ENCODE assay signal across 14 mouse cellular contexts in the genomic region with DNA sequence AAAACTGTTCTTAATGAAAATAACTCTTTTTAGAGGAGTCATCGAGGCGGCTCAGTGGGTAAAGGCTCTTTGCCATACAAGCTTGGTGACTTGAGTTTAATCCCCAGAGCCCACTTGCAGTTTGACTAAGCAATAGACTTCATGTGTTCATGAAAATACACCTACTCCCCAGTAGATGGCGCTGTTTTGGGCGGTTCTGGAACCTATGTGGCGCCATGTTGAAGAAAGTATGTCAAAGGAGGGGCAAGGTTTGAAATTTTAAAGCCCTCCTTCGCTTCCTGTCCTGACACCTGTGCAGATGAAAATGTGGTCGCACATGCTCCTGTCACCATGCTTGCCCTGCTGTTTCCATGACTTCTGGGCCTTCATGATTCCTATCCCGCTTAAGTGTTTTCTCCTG. TPM values are rescaled to one million over a fixed set of nuclear protein-coding genes. Genes with fewer than 3 reads are reported as not detected.
DNase-seq lines count a peak whose midpoint lies in the region; ATAC-seq and TF ChIP-seq lines count a peak whose summit lies in the region.
"Had no signal": no experiment of that assay in that cellular context is flagged by ENCODE, and none has a peak within 500 bp of the region (broad histone marks: within the 10 kb centered on the region; RNA-seq: fewer than 3 reads in every experiment).

No protein-coding gene starts in this region.

- intact Hi-C loops in heart, postnatal 10 days (cut with DNase I): no loop called here

- H3K9me3 ChIP-seq in forebrain, postnatal 0 days (ENCODE audit: low read length): no peaks in the 10 kb centered on the region
- H3K9me3 ChIP-seq in forebrain, embryonic 13.5 days (replicated peaks): no peaks in the 10 kb centered on the region
- no peaks in the 10 kb centered on the region for H3K9me3 ChIP-seq in ES-E14 (ENCODE audit: control insufficient read depth, insufficient read depth, low read depth, low read length)
- H3K9me3 ChIP-seq: hindbrain, embryonic 13.5 days; limb, embryonic 10.5 days had no signal

- in situ Hi-C loops in ES-E14 (cut with MboI; ENCODE audit: low sequenced_read_pairs in 2 of 2, unreplicated experiment in 2 of 2): loop anchor here in 1 of 2 experiments (25.0 kb wide), 1 partner anchor 189 kb away; a partner anchor contains a TSS

- H3K4me2 ChIP-seq in forebrain, postnatal 0 days (ENCODE audit: low read depth): no peak overlapping the region
- no peak overlapping the region for H3K4me2 ChIP-seq in forebrain, embryonic 13.5 days
- H3K4me2 ChIP-seq: hindbrain, embryonic 13.5 days had no signal

- WGBS in forebrain, postnatal 0 days: 67% methylated on average over 8 of the region's 8 CpGs
- WGBS in forebrain, embryonic 13.5 days: 59% methylated on average over 8 of the region's 8 CpGs
- WGBS in lung, adult 2 months: 66% methylated on average over 8 of the region's 8 CpGs

- no peaks in the 10 kb centered on the region for H3K36me3 ChIP-seq in forebrain, postnatal 0 days (ENCODE audit: insufficient read depth)
- no peaks in the 10 kb centered on the region for H3K36me3 ChIP-seq in forebrain, embryonic 13.5 days (ENCODE audit: poor library complexity, severe bottlenecking)
- H3K36me3 ChIP-seq in ES-E14 (ENCODE audit: control insufficient read depth, insufficient read depth, low read length, poor library complexity, severe bottlenecking): no peaks in the 10 kb centered on the region
- H3K36me3 ChIP-seq: hindbrain, embryonic 13.5 days; limb, embryonic 10.5 days had no signal

- H3K9ac ChIP-seq in forebrain, postnatal 0 days: no peak overlapping the region
- H3K9ac ChIP-seq in forebrain, embryonic 13.5 days: no peak overlapping the region
- H3K9ac ChIP-seq in ES-E14 (ENCODE audit: insufficient read depth, low read depth, low read length, poor library complexity, severe bottlenecking): no peak overlapping the region
- H3K9ac ChIP-seq: hindbrain, embryonic 13.5 days had no signal

- TF ChIP-seq CTCF in forebrain, postnatal 0 days (IDR thresholded peaks at IDR 0.05; ENCODE audit: low read depth): peak; percentile 34
- TF ChIP-seq CTCF in lung, adult 2 months (IDR thresholded peaks at IDR 0.05; ENCODE audit: insufficient read depth, low read length): peak; percentile 7; the same call in 1 of the 2 replicates

- ATAC-seq in forebrain, postnatal 0 days: no peak
- no peak for ATAC-seq in forebrain, embryonic 13.5 days

- DNase-seq in forebrain, postnatal 0 days: no peak
- DNase-seq in lung, adult 2 months: no peak
- no peak for DNase-seq in lung, postnatal 25 days (ENCODE audit: low spot score)
- peak; percentile 40 for DNase-seq in ES-E14 (ENCODE audit: low read depth, low spot score)
- DNase-seq in naive thymus-derived CD4-positive, alpha-beta T cell, adult 2 months (ENCODE audit: low read depth): peak; percentile 48
- DNase-seq in urinary bladder, postnatal 4 days (ENCODE audit: low spot score in 2 of 2): no peak
- DNase-seq in heart, postnatal 10 days: no peak
- DNase-seq: adrenal gland, postnatal 10 days; cerebellum, adult 9-11 months; right cerebral cortex, postnatal 4 days had no signal

- no peak for TF ChIP-seq POLR2A in lung, adult 2 months (IDR thresholded peaks at IDR 0.05; ENCODE audit: borderline replicate concordance, extremely low read depth, low read depth, low read length)

- H3K27me3 ChIP-seq in forebrain, postnatal 0 days (ENCODE audit: insufficient read depth, low read length): no peaks in the 10 kb centered on the region
- no peaks in the 10 kb centered on the region for H3K27me3 ChIP-seq in forebrain, embryonic 13.5 days
- H3K27me3 ChIP-seq: hindbrain, embryonic 13.5 days had no signal

- H3K4me3 ChIP-seq in forebrain, postnatal 0 days (ENCODE audit: low read depth, low read length): no peak overlapping the region
- no peak overlapping the region for H3K4me3 ChIP-seq in forebrain, embryonic 13.5 days
- no peak overlapping the region for H3K4me3 ChIP-seq in lung, adult 2 months (replicated peaks; ENCODE audit: extremely low read depth, low read depth, low read length)
- no peak overlapping the region for H3K4me3 ChIP-seq in ES-E14 (ENCODE audit: insufficient read depth in 1 of 2, low read depth in 1 of 2, low read length in 2 of 2, poor library complexity in 1 of 2, severe bottlenecking in 1 of 2)
- H3K4me3 ChIP-seq: hindbrain, embryonic 13.5 days; limb, embryonic 10.5 days had no signal

- no peaks in the 10 kb centered on the region for H3K4me1 ChIP-seq in forebrain, postnatal 0 days (ENCODE audit: insufficient read depth)
- H3K4me1 ChIP-seq in forebrain, embryonic 13.5 days: no peaks in the 10 kb centered on the region
- no peaks in the 10 kb centered on the region for H3K4me1 ChIP-seq in lung, adult 2 months (ENCODE audit: control insufficient read depth, insufficient read depth, low read length)
- no peaks in the 10 kb centered on the region for H3K4me1 ChIP-seq in ES-E14 (ENCODE audit: control insufficient read depth in 2 of 2, insufficient read depth in 2 of 2, low read length in 2 of 2, poor library complexity in 1 of 2)
- H3K4me1 ChIP-seq: hindbrain, embryonic 13.5 days; limb, embryonic 10.5 days had no signal

- no peak overlapping the region for H3K27ac ChIP-seq in forebrain, postnatal 0 days (ENCODE audit: low read depth, low read length)
- H3K27ac ChIP-seq in forebrain, embryonic 13.5 days: no peak overlapping the region
- H3K27ac ChIP-seq in ES-E14 (ENCODE audit: insufficient read depth, low read depth, low read length, poor library complexity, severe bottlenecking): no peak overlapping the region
- H3K27ac ChIP-seq: hindbrain, embryonic 13.5 days; limb, embryonic 10.5 days had no signal

TF ChIP-seq in ES-E14, 5 proteins besides CTCF, POLR2A, EP300 and RAD21:
- TF ChIP-seq MAFK (IDR thresholded peaks at IDR 0.05; ENCODE audit: insufficient read depth, low read depth, low read length) (no peak), ZC3H11A (IDR thresholded peaks at IDR 0.05; ENCODE audit: borderline replicate concordance, low read depth, low read length) (0 out of 2 replicates have a peak, but pooled peaks have one; percentile 29)

RNA-seq across cellular contexts. Expression of a gene that starts 19.2 kb away (rescaled TPM):
- total RNA-seq in forebrain, postnatal 0 days (2014; rRNA removed): 0.15 and 0.43 TPM in 2 replicates
- polyA plus RNA-seq in forebrain, postnatal 0 days (2015; fragmentation: Nextera tagmentation; extraction: Ambion mirVana): not detected in 2 replicates
- not detected in 2 replicates for polyA plus RNA-seq in forebrain, embryonic 13.5 days (2015; fragmentation: Nextera tagmentation; extraction: Ambion mirVana)
- 5.1 and 15.4 TPM in 2 replicates for polyA plus RNA-seq in lung, adult 2 months (2012; rRNA removed)
- total RNA-seq in ES-E14 (2012; rRNA removed): 1.1 and 1.2 TPM in 2 replicates
- 100 to 1,000 TPM; 144 to 159 TPM for total RNA-seq in heart, postnatal 10 days (2021)
- polyA plus RNA-seq: limb, embryonic 10.5 days had no signal

RNA-seq across cellular contexts. Expression of a gene that starts 29.3 kb away (rescaled TPM):
- total RNA-seq in forebrain, postnatal 0 days (2014; rRNA removed): 8.1 and 12.1 TPM in 2 replicates
- polyA plus RNA-seq in forebrain, postnatal 0 days (2015; fragmentation: Nextera tagmentation; extraction: Ambion mirVana): 7.4 and 8.5 TPM in 2 replicates
- 3.2 and 3.9 TPM in 2 replicates for polyA plus RNA-seq in forebrain, embryonic 13.5 days (2015; fragmentation: Nextera tagmentation; extraction: Ambion mirVana)
- polyA plus RNA-seq in lung, adult 2 months (2012; rRNA removed): 28.0 and 66.7 TPM in 2 replicates
- total RNA-seq in ES-E14 (2012; rRNA removed): 38.7 and 62.1 TPM in 2 replicates
- total RNA-seq in heart, postnatal 10 days (2021): 10 to 100 TPM; 14.2 to 21.0 TPM

RNA-seq across cellular contexts. Expression of a gene that starts 39.5 kb away (rescaled TPM):
- 1.4 and 1.7 TPM in 2 replicates for total RNA-seq in forebrain, postnatal 0 days (2014; rRNA removed)
- 0.39 and 0.92 TPM in 2 replicates for polyA plus RNA-seq in forebrain, postnatal 0 days (2015; fragmentation: Nextera tagmentation; extraction: Ambion mirVana)
- 0.36 and 0.40 TPM in 2 replicates for polyA plus RNA-seq in forebrain, embryonic 13.5 days (2015; fragmentation: Nextera tagmentation; extraction: Ambion mirVana)
- polyA plus RNA-seq in lung, adult 2 months (2012; rRNA removed): 25.2 and 27.6 TPM in 2 replicates
- total RNA-seq in ES-E14 (2012; rRNA removed): 0.42 and 1.0 TPM in 2 replicates
- 1 to 10 TPM; 2.5 to 3.9 TPM for total RNA-seq in heart, postnatal 10 days (2021)

RNA-seq across cellular contexts. Expression of a gene that starts 39.5 kb away (rescaled TPM):
- not detected in 2 replicates for total RNA-seq in forebrain, postnatal 0 days (2014; rRNA removed)
- polyA plus RNA-seq in forebrain, postnatal 0 days (2015; fragmentation: Nextera tagmentation; extraction: Ambion mirVana): not detected in 2 replicates
- polyA plus RNA-seq in forebrain, embryonic 13.5 days (2015; fragmentation: Nextera tagmentation; extraction: Ambion mirVana): not detected in 2 replicates
- polyA plus RNA-seq in lung, adult 2 months (2012; rRNA removed): 0.07 and 0.12 TPM in 2 replicates
- not detected in 2 replicates for total RNA-seq in ES-E14 (2012; rRNA removed)
- not detected for total RNA-seq in heart, postnatal 10 days (2021)
- total RNA-seq: gastrocnemius, postnatal 4 days had no signal
- polyA plus RNA-seq: hindbrain, embryonic 13.5 days; limb, embryonic 10.5 days had no signal

RNA-seq across cellular contexts. Expression of a gene that starts 55.7 kb away (rescaled TPM):
- total RNA-seq in forebrain, postnatal 0 days (2014; rRNA removed): 30.2 and 51.0 TPM in 2 replicates
- polyA plus RNA-seq in forebrain, postnatal 0 days (2015; fragmentation: Nextera tagmentation; extraction: Ambion mirVana): 221 and 323 TPM in 2 replicates
- polyA plus RNA-seq in forebrain, embryonic 13.5 days (2015; fragmentation: Nextera tagmentation; extraction: Ambion mirVana): 452 and 476 TPM in 2 replicates
- polyA plus RNA-seq in lung, adult 2 months (2012; rRNA removed): 221 and 299 TPM in 2 replicates
- total RNA-seq in ES-E14 (2012; rRNA removed): 91.6 and 142 TPM in 2 replicates
- total RNA-seq in heart, postnatal 10 days (2021): 100 to 1,000 TPM; 297 to 307 TPM

Comparison
In these comparisons a context has a peak if more than half of its experiments do, and no peak if none do; other contexts are left out.
1. DNase-seq: peak in ES-E14 (single experiment) and naive thymus-derived CD4-positive, alpha-beta T cell, adult 2 months (single experiment); none in forebrain, postnatal 0 days (single experiment), lung, adult 2 months (single experiment), lung, postnatal 25 days (single experiment), urinary bladder, postnatal 4 days (0 of 2) and heart, postnatal 10 days (0 of 2).
2. RNA of a gene that starts 19.2 kb away (total RNA-seq): 144 to 159 TPM in heart, postnatal 10 days; 1.1 to 1.2 TPM in ES-E14 and 0.15 to 0.43 TPM in forebrain, postnatal 0 days; every median in the first group is over 10 times any median in the second.